Mouse (Mus musculus): ENCODE data around the gene Cebpa.

DNA sequence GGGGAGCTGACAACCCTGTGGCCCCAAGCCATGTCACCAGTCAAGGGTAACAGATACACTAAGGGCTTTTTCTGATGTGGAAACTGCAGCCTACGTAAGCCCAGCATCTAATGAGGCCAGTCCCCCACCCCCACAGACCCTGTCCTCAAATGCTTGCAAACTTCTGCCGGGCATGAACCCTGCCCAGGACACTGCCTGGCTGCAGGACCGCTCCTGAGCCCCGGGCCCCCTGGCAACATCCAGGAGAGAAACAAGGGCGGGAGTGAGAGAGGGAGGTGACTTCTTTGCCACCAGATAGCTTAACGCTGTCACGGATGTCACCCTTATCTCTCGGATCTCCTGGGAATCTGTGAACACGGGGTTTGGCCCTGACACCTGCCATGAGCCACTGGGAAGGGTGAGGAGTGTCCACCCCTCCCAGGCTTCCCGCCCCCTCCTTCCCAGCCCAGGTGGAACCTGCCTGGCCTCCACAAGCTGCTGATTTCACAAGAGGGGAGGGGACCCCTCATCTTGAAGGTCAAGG lies 4.4 kb downstream of the Cebpa start:
- no peak for TF ChIP-seq CTCF (IDR thresholded peaks at IDR 0.05; ENCODE audit: low read depth, low read length)
- no peak for TF ChIP-seq GATA2 (IDR thresholded peaks at IDR 0.05; ENCODE audit: borderline replicate concordance, low read depth, low read length)
- no peak for TF ChIP-seq GATA1 (IDR thresholded peaks at IDR 0.05; ENCODE audit: borderline replicate concordance, low read length)

Data from G1E (cell line).